Mouse (Mus musculus) forebrain, embryonic 15.5 days (tissue): ENCODE data around the gene Sin3b. TPM values are rescaled to one million over a fixed set of nuclear protein-coding genes. Genes with fewer than 3 reads are reported as not detected.

Experiments used
- ATAC-seq: fragments of 200-750 bp; cut with Nextera tagmentation; replicated peaks from 2 replicates; pipeline ENCODE4 v1.8.0; 2017; ENCODE audit warnings: mild to moderate bottlenecking, moderate TSS enrichment, moderate library complexity
- H3K27ac ChIP-seq: fragments of 300-500 bp; sonication (generic); replicated peaks from 2 replicates; pipeline ENCODE4 v1.5.1; 2015; ENCODE audit warnings: mild to moderate bottlenecking, inconsistent platforms
- H3K27me3 ChIP-seq: fragments of 300-500 bp; sonication (generic); 2 replicates; pipeline ENCODE4 v1.6.1; 2015; ENCODE audit warnings: inconsistent platforms
- H3K36me3 ChIP-seq: fragments of 300-500 bp; sonication (generic); 2 replicates; pipeline ENCODE4 v1.6.1; 2015; ENCODE audit warnings: mild to moderate bottlenecking, inconsistent platforms
- H3K4me1 ChIP-seq: fragments of 300-500 bp; sonication (generic); 2 replicates; pipeline ENCODE4 v1.6.1; 2015; ENCODE audit warnings: inconsistent platforms
- H3K4me2 ChIP-seq: fragments of 300-500 bp; sonication (generic); replicated peaks from 2 replicates; pipeline ENCODE4 v1.6.1; 2015; ENCODE audit warnings: mild to moderate bottlenecking, inconsistent platforms
- H3K4me3 ChIP-seq: fragments of 300-500 bp; sonication (generic); 2 replicates; pipeline ENCODE4 v1.5.1; 2015; ENCODE audit warnings: mild to moderate bottlenecking, inconsistent platforms
- H3K9ac ChIP-seq: fragments of 300-500 bp; sonication (generic); replicated peaks from 2 replicates; pipeline ENCODE4 v1.6.1; 2015; ENCODE audit warnings: mild to moderate bottlenecking, inconsistent platforms
- H3K9me3 ChIP-seq: fragments of 300-500 bp; sonication (generic); 2 replicates; pipeline ENCODE4 v1.6.1; 2016; ENCODE audit warnings: inconsistent platforms
- WGBS: fragments of 180-500 bp; shearing (Covaris S2); methylation state at CpG from one replicate; pipeline ENCODE4 v1.1.7; 2015; ENCODE audit warnings: mixed read lengths; 5-methylcytosine and 5-hydroxymethylcytosine counted together
- polyA plus RNA-seq: library from polyadenylated mRNA; unstranded; fragments of >200 nt; fragmentation: Nextera tagmentation; extraction: Ambion mirVana; gene quantifications from 2 replicates; pipeline ENCODE4 v1.2.1, GENCODE M21; 2015

The Sin3b gene
- polyA plus RNA-seq, 1 experiment from 2014 or later = 197 TPM

GRCm38 (mm10) chr8:72756771-72757390 lies 33.8 kb downstream of the Sin3b start:
- no peak overlapping the region for H3K27ac ChIP-seq

GRCm38 (mm10) chr8:72757426-72758195 lies 34.5 kb downstream of the Sin3b start:
- Histone ChIP-seq H3K27ac (no peak overlapping the region), H3K36me3 (peaks cover 58% of the 10 kb centered on the region), H3K4me2 (no peak overlapping the region), H3K9me3 (no peaks in the 10 kb centered on the region), H3K9ac (no peak overlapping the region), H3K4me1 (no peaks in the 10 kb centered on the region), H3K27me3 (no peaks in the 10 kb centered on the region), H3K4me3 (no peak overlapping the region)
- no peak for ATAC-seq
- 92% methylated on average over 15 of the region's 15 CpGs for WGBS

More at GRCm38 (mm10) chr8:72756771-72757390, 33.8 kb downstream of the Sin3b start:
- Histone ChIP-seq H3K9me3 (no peaks in the 10 kb centered on the region), H3K36me3 (peaks cover 66% of the 10 kb centered on the region), H3K4me3 (no peak overlapping the region), H3K9ac (no peak overlapping the region), H3K4me2 (no peak overlapping the region), H3K4me1 (no peaks in the 10 kb centered on the region), H3K27me3 (no peaks in the 10 kb centered on the region)
- WGBS = 97% methylated on average over 35 of the region's 35 CpGs
- ATAC-seq = 0 out of 2 replicates have a peak, but pooled peaks have one; percentile 18

- ATAC-seq = no peak
- peaks cover 51% of the 10 kb centered on the region for H3K36me3 ChIP-seq
Measured at GRCm38 (mm10) chr8:72758310-72758709, 35.2 kb downstream of the Sin3b start.

DNA sequence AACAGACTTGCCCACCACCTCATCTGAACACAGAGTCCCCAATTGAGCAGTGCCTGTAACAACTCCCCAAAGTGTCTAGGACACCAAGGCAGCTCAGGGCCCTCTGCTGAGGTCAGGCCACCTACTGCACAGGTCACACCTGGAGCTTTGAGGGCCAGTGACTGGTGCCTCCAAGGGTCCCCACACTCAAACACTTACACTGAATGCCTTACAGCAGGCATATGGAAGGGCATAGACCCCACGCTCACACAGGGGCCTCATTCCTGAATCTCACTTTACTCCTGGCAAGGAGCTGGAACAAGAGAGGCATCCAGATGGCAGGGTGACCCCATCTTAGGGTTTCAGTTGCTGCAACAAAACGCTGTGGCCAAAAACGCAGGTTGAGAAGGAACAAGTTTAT lies 37.1 kb downstream of the Sin3b start:
- Histone ChIP-seq H3K4me1 (no peaks in the 10 kb centered on the region), H3K27me3 (no peaks in the 10 kb centered on the region), H3K9ac (no peak overlapping the region), H3K4me2 (no peak overlapping the region), H3K36me3 (peaks cover 37% of the 10 kb centered on the region), H3K9me3 (no peaks in the 10 kb centered on the region), H3K27ac (no peak overlapping the region), H3K4me3 (no peak overlapping the region)
- WGBS = 87% methylated on average over 3 of the region's 3 CpGs
- ATAC-seq = no peak

More at GRCm38 (mm10) chr8:72758310-72758709, 35.2 kb downstream of the Sin3b start:
- H3K9ac ChIP-seq = no peak overlapping the region
- no peak overlapping the region for H3K27ac ChIP-seq
- H3K9me3 ChIP-seq = no peaks in the 10 kb centered on the region
- no peak overlapping the region for H3K4me2 ChIP-seq
- H3K4me3 ChIP-seq = no peak overlapping the region
- H3K27me3 ChIP-seq = no peaks in the 10 kb centered on the region
- H3K4me1 ChIP-seq = no peaks in the 10 kb centered on the region

GRCm38 (mm10) chr8:72761322-72762051 lies 38.4 kb downstream of the Sin3b start, which contains the start of gene F2rl3:
Gene F2rl3, plus strand, starts transcription at chr8:72761880.
- Histone ChIP-seq H3K27me3 (no peaks in the 10 kb centered on the region), H3K4me1 (no peaks in the 10 kb centered on the region), H3K36me3 (peaks cover 25% of the 10 kb centered on the region), H3K9ac (no peak within 1 kb of the TSS), H3K27ac (no peak within 1 kb of the TSS), H3K4me2 (no peak within 1 kb of the TSS), H3K4me3 (no peak within 1 kb of the TSS), H3K9me3 (no peaks in the 10 kb centered on the region)
- no peak for ATAC-seq
- 87% methylated on average over 7 of the region's 7 CpGs for WGBS

GRCm38 (mm10) chr8:72762306-72762705 lies 39.2 kb downstream of the Sin3b start:
- Histone ChIP-seq H3K4me1 (no peaks in the 10 kb centered on the region), H3K4me2 (no peak overlapping the region), H3K27ac (no peak overlapping the region), H3K36me3 (peaks cover 17% of the 10 kb centered on the region), H3K27me3 (no peaks in the 10 kb centered on the region), H3K9me3 (no peaks in the 10 kb centered on the region), H3K4me3 (no peak overlapping the region), H3K9ac (no peak overlapping the region)
- 90% methylated on average over 12 of the region's 12 CpGs for WGBS
- no peak for ATAC-seq

GRCm38 (mm10) chr8:72765696-72766095 lies 42.6 kb downstream of the Sin3b start:
- no peak overlapping the region for H3K4me3 ChIP-seq
- H3K36me3 ChIP-seq = no peaks in the 10 kb centered on the region
- H3K9ac ChIP-seq = no peak overlapping the region
- WGBS = 68% methylated on average over 4 of the region's 4 CpGs
- H3K4me2 ChIP-seq = no peak overlapping the region
- H3K9me3 ChIP-seq = no peaks in the 10 kb centered on the region
- ATAC-seq = no peak
- no peaks in the 10 kb centered on the region for H3K27me3 ChIP-seq
- no peaks in the 10 kb centered on the region for H3K4me1 ChIP-seq
- no peak overlapping the region for H3K27ac ChIP-seq

DNA sequence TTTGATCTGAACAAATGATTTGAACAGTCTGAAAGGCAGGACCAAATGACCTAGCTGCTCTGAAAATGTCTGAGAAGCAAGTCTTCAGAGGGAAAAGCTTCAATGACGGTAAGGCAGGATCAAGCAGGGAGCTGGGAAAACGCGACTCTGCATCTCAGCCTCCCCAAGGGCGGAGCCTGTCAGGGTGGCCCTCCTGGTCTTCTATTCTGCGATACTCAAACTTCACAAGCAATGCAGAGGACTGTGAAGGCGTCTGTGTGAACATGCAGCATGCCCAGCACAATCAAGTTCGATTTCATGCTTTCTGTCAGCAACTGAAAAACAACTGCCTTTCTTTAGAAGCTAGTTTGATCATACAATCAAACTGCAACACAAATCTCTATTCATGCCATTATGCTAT lies 43.7 kb downstream of the Sin3b start:
- Histone ChIP-seq H3K27me3 (no peaks in the 10 kb centered on the region), H3K27ac (no peak overlapping the region), H3K9ac (no peak overlapping the region), H3K4me2 (no peak overlapping the region), H3K4me3 (no peak overlapping the region), H3K9me3 (no peaks in the 10 kb centered on the region), H3K4me1 (no peaks in the 10 kb centered on the region), H3K36me3 (no peaks in the 10 kb centered on the region)
- ATAC-seq = no peak
- WGBS = 33% methylated on average over 7 of the region's 7 CpGs

- Histone ChIP-seq H3K9me3 (no peaks in the 10 kb centered on the region), H3K27ac (no peak overlapping the region), H3K4me3 (no peak overlapping the region), H3K4me1 (no peaks in the 10 kb centered on the region), H3K4me2 (no peak overlapping the region), H3K27me3 (no peaks in the 10 kb centered on the region), H3K9ac (no peak overlapping the region), H3K36me3 (no peaks in the 10 kb centered on the region)
- WGBS = 97% methylated on average over 1 of the region's 1 CpGs
- ATAC-seq = no peak
Measured at GRCm38 (mm10) chr8:72777797-72778196, 54.7 kb downstream of the Sin3b start.

DNA sequence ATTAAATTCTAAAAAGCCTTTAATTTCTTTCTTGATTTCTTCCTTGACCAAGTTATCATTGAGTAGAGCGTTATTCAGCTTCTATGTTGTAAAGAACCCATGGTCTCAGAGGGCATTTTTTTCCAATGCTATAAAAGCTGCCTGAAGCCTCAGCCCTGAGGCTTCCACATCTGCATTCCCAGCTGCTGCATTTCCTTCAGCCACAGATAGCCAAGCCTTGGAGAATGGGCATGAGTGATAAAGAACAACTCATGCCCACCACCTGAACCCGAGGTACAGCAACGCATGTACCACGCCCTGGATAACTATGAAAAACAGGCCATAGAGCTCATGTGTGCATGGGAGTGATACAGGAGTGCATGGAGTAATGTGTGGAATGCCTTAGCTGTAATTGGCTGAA lies 57.6 kb downstream of the Sin3b start:
- Histone ChIP-seq H3K27ac (no peak overlapping the region), H3K4me3 (no peak overlapping the region), H3K36me3 (no peaks in the 10 kb centered on the region), H3K27me3 (no peaks in the 10 kb centered on the region), H3K9me3 (no peaks in the 10 kb centered on the region), H3K9ac (no peak overlapping the region), H3K4me1 (no peaks in the 10 kb centered on the region), H3K4me2 (no peak overlapping the region)
- no peak for ATAC-seq
- WGBS = 97% methylated on average over 4 of the region's 4 CpGs

DNA sequence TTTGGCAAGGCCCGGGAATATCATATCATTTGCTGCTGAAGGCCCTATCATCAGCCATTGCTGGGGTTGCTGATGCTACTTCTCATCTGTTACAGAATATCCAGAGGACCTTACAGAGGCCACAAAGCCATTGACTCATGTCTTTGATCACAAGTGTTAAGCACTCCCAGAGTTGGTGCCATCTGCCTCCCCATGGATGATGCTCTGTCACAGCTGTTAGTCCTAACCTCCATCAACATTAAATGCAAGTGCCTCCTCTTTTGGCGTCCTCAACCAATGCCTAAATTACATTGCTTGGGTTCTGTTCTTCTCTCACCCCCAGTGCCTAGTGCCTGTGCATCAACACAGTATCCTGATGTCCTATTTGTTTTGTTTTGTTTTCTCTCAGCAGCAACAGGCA lies 78.5 kb downstream of the Sin3b start:
- H3K4me2 ChIP-seq = no peak overlapping the region
- ATAC-seq = no peak
- no peaks in the 10 kb centered on the region for H3K9me3 ChIP-seq
- no peak overlapping the region for H3K9ac ChIP-seq
- WGBS = 88% methylated on average over 2 of the region's 2 CpGs
- no peaks in the 10 kb centered on the region for H3K4me1 ChIP-seq
- no peak overlapping the region for H3K27ac ChIP-seq
- no peak overlapping the region for H3K4me3 ChIP-seq
- H3K27me3 ChIP-seq = no peaks in the 10 kb centered on the region
- H3K36me3 ChIP-seq = no peaks in the 10 kb centered on the region
